ENCODE assay signal across 19 mouse cellular contexts in the genomic region with DNA sequence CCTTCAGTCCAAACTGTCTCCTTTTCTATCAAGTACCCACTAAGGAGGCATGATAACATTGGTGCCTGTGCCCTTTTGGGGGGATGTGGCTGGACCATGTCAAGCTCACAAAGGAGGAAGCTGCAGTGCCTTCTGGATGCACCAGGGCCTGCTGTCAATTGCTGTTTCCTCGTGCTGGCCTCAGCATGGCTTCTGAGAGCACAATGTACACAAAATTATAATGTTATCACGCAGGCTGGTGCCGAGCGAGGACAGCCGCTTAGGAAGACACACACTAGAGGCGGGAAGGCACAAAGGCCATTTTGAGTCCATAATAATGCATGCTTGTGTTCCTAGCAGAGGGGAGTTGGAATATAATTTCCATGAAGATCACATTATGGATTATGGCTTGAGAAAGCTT.
DNase-seq lines count a peak whose midpoint lies in the region; ATAC-seq and TF ChIP-seq lines count a peak whose summit lies in the region.
"Had no signal": no experiment of that assay in that cellular context is flagged by ENCODE, and none has a peak within 500 bp of the region (broad histone marks: within the 10 kb centered on the region; RNA-seq: fewer than 3 reads in every experiment).

No protein-coding gene starts in this region.

- ATAC-seq in forebrain, embryonic 13.5 days: no peak
- no peak; the same call in 1 of the 2 replicates for ATAC-seq in forebrain, embryonic 14.5 days
- no peak for ATAC-seq in lung, embryonic 14.5 days (ENCODE audit: insufficient read depth)
- no peak for ATAC-seq in hindbrain, embryonic 15.5 days (ENCODE audit: low FRiP score, low read depth)
- ATAC-seq in midbrain, embryonic 15.5 days (replicated peaks): no peak
- no peak for ATAC-seq in frontal cortex, adult (ENCODE audit: low TSS enrichment)
- ATAC-seq: activated CD4-positive, CD25-positive, alpha-beta regulatory T cell, adult 4 months; inflammation-experienced regulatory T-cells, adult 6 months had no signal

- H3K4me1 ChIP-seq in forebrain, embryonic 13.5 days: peaks cover 37% of the 10 kb centered on the region
- H3K4me1 ChIP-seq in forebrain, embryonic 14.5 days (ENCODE audit: control insufficient read depth, insufficient read depth, low read length): peaks cover 20% of the 10 kb centered on the region
- no peaks in the 10 kb centered on the region for H3K4me1 ChIP-seq in lung, embryonic 14.5 days (ENCODE audit: insufficient read depth)
- no peaks in the 10 kb centered on the region for H3K4me1 ChIP-seq in lung, adult 2 months (ENCODE audit: control insufficient read depth, insufficient read depth, low read length)
- peaks cover 19% of the 10 kb centered on the region for H3K4me1 ChIP-seq in hindbrain, embryonic 15.5 days (replicated peaks)
- peaks cover 18% of the 10 kb centered on the region for H3K4me1 ChIP-seq in midbrain, embryonic 15.5 days
- H3K4me1 ChIP-seq: heart, embryonic 13.5 days had no signal

- H3K36me3 ChIP-seq in forebrain, embryonic 13.5 days (ENCODE audit: poor library complexity, severe bottlenecking): no peaks in the 10 kb centered on the region
- H3K36me3 ChIP-seq in forebrain, embryonic 14.5 days (ENCODE audit: control insufficient read depth, insufficient read depth, low read length): no peaks in the 10 kb centered on the region
- H3K36me3 ChIP-seq in lung, embryonic 14.5 days (ENCODE audit: insufficient read depth): no peaks in the 10 kb centered on the region
- no peaks in the 10 kb centered on the region for H3K36me3 ChIP-seq in hindbrain, embryonic 15.5 days
- no peaks in the 10 kb centered on the region for H3K36me3 ChIP-seq in midbrain, embryonic 15.5 days (replicated peaks)
- H3K36me3 ChIP-seq: heart, embryonic 13.5 days had no signal

- TF ChIP-seq POLR2A in lung, adult 2 months (IDR thresholded peaks at IDR 0.05; ENCODE audit: borderline replicate concordance, extremely low read depth, low read depth, low read length): no peak

- TF ChIP-seq CTCF in lung, embryonic 14.5 days (IDR thresholded peaks at IDR 0.05; ENCODE audit: low read depth): no peak
- no peak for TF ChIP-seq CTCF in lung, adult 2 months (IDR thresholded peaks at IDR 0.05; ENCODE audit: insufficient read depth, low read length)

- WGBS in forebrain, embryonic 13.5 days: 58% methylated on average over 6 of the region's 6 CpGs
- 46% methylated on average over 6 of the region's 6 CpGs for WGBS in forebrain, embryonic 14.5 days
- 45% methylated on average over 6 of the region's 6 CpGs for WGBS in lung, embryonic 14.5 days
- 55% methylated on average over 6 of the region's 6 CpGs for WGBS in lung, adult 2 months
- 23% methylated on average over 6 of the region's 6 CpGs for WGBS in hindbrain, embryonic 15.5 days
- WGBS in midbrain, embryonic 15.5 days: 27% methylated on average over 6 of the region's 6 CpGs

- no peak overlapping the region for H3K4me2 ChIP-seq in forebrain, embryonic 13.5 days
- no peak overlapping the region for H3K4me2 ChIP-seq in forebrain, embryonic 14.5 days (ENCODE audit: low read length)
- no peak overlapping the region for H3K4me2 ChIP-seq in lung, embryonic 14.5 days
- H3K4me2 ChIP-seq in hindbrain, embryonic 15.5 days: no peak overlapping the region
- no peak overlapping the region for H3K4me2 ChIP-seq in midbrain, embryonic 15.5 days
- H3K4me2 ChIP-seq: heart, embryonic 13.5 days had no signal

- H3K9ac ChIP-seq in forebrain, embryonic 13.5 days: no peak overlapping the region
- H3K9ac ChIP-seq in forebrain, embryonic 14.5 days (ENCODE audit: low read length): no peak overlapping the region
- H3K9ac ChIP-seq in lung, embryonic 14.5 days: no peak overlapping the region
- no peak overlapping the region for H3K9ac ChIP-seq in hindbrain, embryonic 15.5 days
- no peak overlapping the region for H3K9ac ChIP-seq in midbrain, embryonic 15.5 days
- H3K9ac ChIP-seq: heart, embryonic 13.5 days had no signal

- H3K4me3 ChIP-seq in forebrain, embryonic 13.5 days: no peak overlapping the region
- H3K4me3 ChIP-seq in forebrain, embryonic 14.5 days (ENCODE audit: low read depth, low read length): no peak overlapping the region
- no peak overlapping the region for H3K4me3 ChIP-seq in lung, embryonic 14.5 days (ENCODE audit: low read depth, low read length)
- no peak overlapping the region for H3K4me3 ChIP-seq in lung, adult 2 months (replicated peaks; ENCODE audit: extremely low read depth, low read depth, low read length)
- H3K4me3 ChIP-seq in hindbrain, embryonic 15.5 days: no peak overlapping the region
- no peak overlapping the region for H3K4me3 ChIP-seq in midbrain, embryonic 15.5 days
- H3K4me3 ChIP-seq: heart, embryonic 13.5 days had no signal

- H3K27ac ChIP-seq in forebrain, embryonic 13.5 days: 0 out of 2 replicates have a peak overlapping the region, but pooled peaks have one; percentile 19
- H3K27ac ChIP-seq in forebrain, embryonic 14.5 days (ENCODE audit: low read depth, low read length): no peak overlapping the region
- H3K27ac ChIP-seq in lung, embryonic 14.5 days (ENCODE audit: low read depth): no peak overlapping the region
- H3K27ac ChIP-seq in hindbrain, embryonic 15.5 days (replicated peaks): 0 out of 2 replicates have a peak overlapping the region, but pooled peaks have one; percentile 36
- peak overlapping the region; percentile 31; the same call in 1 of the 2 replicates for H3K27ac ChIP-seq in midbrain, embryonic 15.5 days
- H3K27ac ChIP-seq: heart, embryonic 13.5 days had no signal

- no peaks in the 10 kb centered on the region for H3K9me3 ChIP-seq in forebrain, embryonic 13.5 days (replicated peaks)
- no peaks in the 10 kb centered on the region for H3K9me3 ChIP-seq in forebrain, embryonic 14.5 days (replicated peaks; ENCODE audit: control insufficient read depth, low read length)
- H3K9me3 ChIP-seq in lung, embryonic 14.5 days (ENCODE audit: low read depth, low read length): no peaks in the 10 kb centered on the region
- H3K9me3 ChIP-seq in hindbrain, embryonic 15.5 days: no peaks in the 10 kb centered on the region
- no peaks in the 10 kb centered on the region for H3K9me3 ChIP-seq in midbrain, embryonic 15.5 days
- H3K9me3 ChIP-seq: heart, embryonic 13.5 days had no signal

- DNase-seq in forebrain, embryonic 14.5 days (ENCODE audit: low spot score): no peak
- peak; percentile 5 for DNase-seq in lung, embryonic 14.5 days
- no peak for DNase-seq in lung, adult 2 months
- DNase-seq in right cerebral cortex, postnatal 14 days: no peak
- DNase-seq: adrenal gland, postnatal 10 days; cerebellum, adult 8-10 months; cerebellum, postnatal 36 days; gastrocnemius, postnatal 25 days; heart, adult 18-20 months; heart, postnatal 14 days; kidney, adult 18-20 months; lung, postnatal 10 days had no signal

- H3K27me3 ChIP-seq in forebrain, embryonic 13.5 days: no peaks in the 10 kb centered on the region
- no peaks in the 10 kb centered on the region for H3K27me3 ChIP-seq in forebrain, embryonic 14.5 days (replicated peaks; ENCODE audit: control insufficient read depth, insufficient read depth, low read length)
- no peaks in the 10 kb centered on the region for H3K27me3 ChIP-seq in lung, embryonic 14.5 days (ENCODE audit: insufficient read depth, low read length)
- 0 out of 2 replicates have a peak, but pooled peaks cover 2% of the 10 kb centered on the region for H3K27me3 ChIP-seq in hindbrain, embryonic 15.5 days
- no peaks in the 10 kb centered on the region for H3K27me3 ChIP-seq in midbrain, embryonic 15.5 days (replicated peaks)
- H3K27me3 ChIP-seq: heart, embryonic 13.5 days had no signal

Comparison
In these comparisons a context has a peak if more than half of its experiments do, and no peak if none do; other contexts are left out.
1. H3K27ac ChIP-seq: peak in forebrain, embryonic 13.5 days (single experiment), hindbrain, embryonic 15.5 days (single experiment) and midbrain, embryonic 15.5 days (single experiment); none in forebrain, embryonic 14.5 days (single experiment) and lung, embryonic 14.5 days (single experiment).